Mouse (Mus musculus) liver, adult (tissue): ENCODE data around the gene Smyd3.

Source experiments
- GATA4 ChIP-seq: IDR thresholded peaks from 2 replicates; pipeline ENCODE4 v1.6.1; 2014; ENCODE audit warnings: mild to moderate bottlenecking, low read length; ENCODE audit not compliant: insufficient replicate concordance

Gene Smyd3

DNA sequence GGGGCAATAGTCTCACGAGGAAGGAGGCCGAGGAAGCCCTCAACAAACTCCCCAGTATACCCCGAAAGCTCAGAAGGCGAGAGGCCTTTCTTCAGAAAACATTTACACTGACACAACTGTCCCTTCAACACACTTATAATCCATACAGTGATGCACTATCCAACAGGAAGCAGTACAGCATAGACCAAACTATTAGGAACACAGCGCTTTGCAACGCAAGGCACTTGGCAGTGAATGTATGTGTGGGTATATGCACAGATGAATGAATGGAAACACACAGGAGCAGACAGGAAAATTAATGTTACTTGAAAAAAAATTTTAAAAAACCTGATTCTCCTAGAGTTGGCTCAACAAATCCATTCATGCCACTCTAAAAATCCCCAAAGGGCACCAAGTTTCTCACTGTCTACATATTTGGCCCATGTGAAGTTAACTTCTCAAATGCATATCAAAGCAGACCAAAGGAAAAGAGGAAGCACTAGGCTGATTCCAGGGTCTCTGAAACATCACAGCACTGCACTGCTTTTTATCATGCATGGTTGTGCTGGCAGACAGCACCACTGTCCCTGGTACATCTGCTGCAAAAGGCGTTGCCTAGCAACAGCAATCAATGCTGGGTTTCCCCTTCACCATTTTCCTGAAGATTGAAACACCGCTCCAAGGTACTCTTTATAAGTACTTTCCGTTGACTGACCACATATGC, 191.4 kb downstream of the Smyd3 start:
- no peak for TF ChIP-seq GATA4

DNA sequence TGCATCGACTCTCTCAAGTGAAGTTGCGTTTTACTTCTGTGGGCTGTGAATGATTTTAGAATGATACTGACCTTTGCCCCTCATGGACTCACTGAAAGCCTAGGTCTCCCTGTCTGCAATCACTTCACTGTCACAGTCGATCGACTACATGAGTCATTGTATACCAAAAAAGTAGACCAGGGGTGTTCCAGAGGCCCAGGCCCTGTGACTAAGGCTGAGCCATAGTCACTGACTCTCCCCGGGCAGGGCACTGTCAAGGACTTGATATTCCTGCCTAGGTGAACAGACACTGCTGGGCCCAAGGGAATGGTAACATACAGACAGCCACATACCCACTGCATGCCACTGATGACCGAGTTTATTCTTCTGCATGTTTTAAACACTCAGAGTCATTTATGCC, 193.6 kb downstream of the Smyd3 start:
- no peak for TF ChIP-seq GATA4

- no peak for TF ChIP-seq GATA4
Measured at GRCm38 (mm10) chr1:179313618-179314017, 204.2 kb downstream of the Smyd3 start.

GRCm38 (mm10) chr1:179309487-179309886, 208.4 kb downstream of the Smyd3 start:
- TF ChIP-seq GATA4 = no peak

GRCm38 (mm10) chr1:179302446-179303230, 215.2 kb downstream of the Smyd3 start:
- no peak for TF ChIP-seq GATA4

- TF ChIP-seq GATA4 = no peak
Measured at GRCm38 (mm10) chr1:179295626-179296025, 222.2 kb downstream of the Smyd3 start.

DNA sequence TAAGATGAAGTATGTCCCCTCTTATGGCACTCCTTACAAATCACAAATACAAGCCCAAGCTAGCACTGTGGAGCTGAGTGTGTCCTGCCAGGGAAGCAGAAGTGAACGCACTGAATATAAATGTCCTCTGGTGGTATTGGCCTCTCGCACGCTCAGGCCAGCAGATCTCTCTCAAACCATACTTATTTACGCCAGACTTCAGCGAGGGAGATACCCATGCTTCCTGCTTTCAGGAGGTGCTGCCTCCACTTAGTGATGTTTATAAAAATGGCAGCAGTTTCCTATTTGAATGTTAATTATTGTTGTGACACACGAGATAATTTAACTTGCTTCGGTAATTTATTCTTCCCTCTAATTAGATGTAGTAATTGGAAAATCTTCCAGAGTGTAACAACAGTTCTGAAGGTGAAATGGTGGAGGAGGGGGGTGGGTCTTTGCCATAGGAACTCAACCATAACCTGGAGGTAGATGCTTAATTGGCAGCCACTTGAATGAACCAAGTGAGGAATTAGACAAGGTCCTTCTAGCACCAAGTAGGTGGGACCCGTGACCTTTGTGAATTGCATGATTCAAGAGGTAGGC, 224.0 kb downstream of the Smyd3 start:
- no peak for TF ChIP-seq GATA4

DNA sequence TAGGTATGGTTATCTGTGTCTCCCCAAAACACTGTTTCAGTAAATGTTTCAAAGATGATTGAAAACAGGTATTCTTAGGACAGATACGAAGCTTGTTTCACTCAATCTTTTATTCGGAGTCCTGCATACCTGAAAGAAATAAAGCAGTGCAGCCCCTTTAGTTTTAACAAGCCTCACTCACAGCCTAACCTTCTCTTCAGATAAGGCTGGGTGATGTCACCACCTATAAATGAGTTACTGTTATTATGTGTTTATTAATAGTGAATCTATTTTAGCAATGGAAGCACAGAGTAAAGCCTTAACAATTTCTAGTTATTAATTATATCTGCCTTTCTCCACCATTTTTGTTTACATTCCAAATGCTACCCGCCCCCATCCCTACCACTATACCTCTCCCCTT, 228.1 kb downstream of the Smyd3 start:
- TF ChIP-seq GATA4 = no peak

GRCm38 (mm10) chr1:179286748-179287147, 231.1 kb downstream of the Smyd3 start:
- no peak for TF ChIP-seq GATA4

DNA sequence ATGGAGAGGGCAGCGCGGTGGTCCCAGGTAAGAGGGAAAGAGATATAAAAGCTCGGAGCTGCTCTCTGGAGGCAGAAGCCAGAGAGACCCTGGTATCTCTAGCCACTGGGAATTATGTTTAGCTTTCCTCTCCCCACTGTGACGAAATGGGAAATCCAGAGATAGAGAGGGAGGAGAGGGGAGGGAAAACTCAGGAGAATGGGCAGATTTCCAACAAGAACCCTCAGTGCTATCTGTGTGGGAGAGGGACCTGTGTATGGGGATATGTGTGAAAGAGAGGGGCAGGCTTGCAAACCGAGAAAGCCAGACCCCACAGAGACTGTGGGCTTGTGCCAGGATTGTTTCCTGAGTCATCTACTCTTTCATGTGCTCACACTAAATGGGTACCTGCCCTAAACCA, 235.0 kb downstream of the Smyd3 start:
- TF ChIP-seq GATA4 = no peak

- TF ChIP-seq GATA4 = no peak
Measured at GRCm38 (mm10) chr1:179281401-179282121, 236.3 kb downstream of the Smyd3 start.

DNA sequence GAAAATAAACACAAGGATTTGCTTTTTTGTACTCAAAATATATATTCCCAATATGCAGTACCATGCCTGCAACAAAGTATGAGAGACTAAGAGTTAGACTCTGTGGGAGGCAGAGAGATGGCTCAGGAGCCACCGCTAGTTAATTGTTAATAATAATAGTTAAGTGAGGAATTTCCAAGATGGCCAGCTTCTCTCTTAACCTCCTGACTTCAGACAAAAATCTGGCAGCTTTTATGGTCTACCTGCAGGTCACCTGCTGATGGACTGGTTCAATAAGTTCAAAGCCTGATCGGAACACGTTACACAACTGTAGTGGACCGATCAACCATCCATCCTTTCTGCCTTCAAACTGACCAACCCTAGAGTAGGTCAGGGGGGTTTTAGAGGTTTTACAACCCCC, 238.7 kb downstream of the Smyd3 start:
- no peak for TF ChIP-seq GATA4

DNA sequence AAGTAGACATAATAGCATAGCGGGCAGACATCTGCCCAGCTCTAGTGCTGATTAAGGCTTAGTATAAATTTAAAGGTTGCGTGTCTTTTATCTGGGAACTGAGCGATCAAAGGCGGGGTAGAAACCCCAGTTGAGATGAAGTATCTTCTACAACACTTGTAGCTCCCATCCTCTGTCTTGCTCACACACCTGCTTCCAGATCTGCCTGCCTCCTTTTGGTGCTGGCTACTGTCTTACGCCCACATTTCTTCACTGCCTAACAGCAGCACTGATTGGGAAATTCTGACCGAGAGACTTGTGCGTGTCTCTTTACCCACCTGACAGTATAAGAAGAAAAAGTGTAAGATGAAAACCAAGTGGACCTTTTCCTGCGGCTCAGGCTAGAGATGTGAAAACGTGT, 240.5 kb downstream of the Smyd3 start:
- TF ChIP-seq GATA4 = no peak

DNA sequence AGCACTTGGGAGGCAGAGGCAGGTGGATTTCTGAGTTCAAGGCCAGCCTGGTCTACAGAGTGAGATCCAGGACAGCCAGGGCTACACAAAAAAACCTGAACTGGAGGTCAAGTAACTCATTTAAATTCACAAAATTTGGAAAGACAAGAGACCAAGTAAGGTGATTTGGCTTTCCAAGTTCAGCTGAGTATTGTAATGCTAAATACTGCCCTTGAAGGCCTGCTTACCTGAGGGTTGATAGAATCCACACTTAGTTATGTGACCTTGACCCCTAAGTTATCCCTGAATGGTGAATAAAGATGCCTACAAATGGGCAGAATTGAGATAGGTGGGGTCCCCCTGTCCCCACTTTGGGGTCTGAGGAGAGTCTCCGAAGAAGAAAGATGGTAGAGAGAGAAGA, 241.0 kb downstream of the Smyd3 start:
- TF ChIP-seq GATA4 = no peak

DNA sequence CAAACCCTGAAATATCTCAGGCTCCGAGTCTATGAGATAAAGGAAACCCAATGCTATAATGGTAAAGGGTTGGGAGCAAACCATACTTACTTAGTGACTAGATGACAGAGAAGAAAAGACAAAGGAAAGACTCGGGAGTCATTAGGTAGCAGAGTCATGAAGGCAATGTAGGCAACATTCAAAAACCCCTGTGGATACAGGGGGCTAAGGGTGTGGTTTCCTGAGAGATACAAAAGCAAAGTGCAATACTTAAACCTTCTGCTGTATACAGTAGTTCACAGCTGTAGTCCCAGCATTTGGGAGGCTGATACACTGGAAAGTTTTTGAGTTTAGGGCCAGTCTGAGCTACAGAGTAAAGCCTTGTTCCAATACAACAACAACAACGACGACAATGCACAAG, 244.9 kb downstream of the Smyd3 start:
- TF ChIP-seq GATA4 = no peak

GRCm38 (mm10) chr1:179272351-179272750, 245.5 kb downstream of the Smyd3 start:
- TF ChIP-seq GATA4 = no peak
